Mouse (Mus musculus): ENCODE results near the gene Psrc1.

DNA sequence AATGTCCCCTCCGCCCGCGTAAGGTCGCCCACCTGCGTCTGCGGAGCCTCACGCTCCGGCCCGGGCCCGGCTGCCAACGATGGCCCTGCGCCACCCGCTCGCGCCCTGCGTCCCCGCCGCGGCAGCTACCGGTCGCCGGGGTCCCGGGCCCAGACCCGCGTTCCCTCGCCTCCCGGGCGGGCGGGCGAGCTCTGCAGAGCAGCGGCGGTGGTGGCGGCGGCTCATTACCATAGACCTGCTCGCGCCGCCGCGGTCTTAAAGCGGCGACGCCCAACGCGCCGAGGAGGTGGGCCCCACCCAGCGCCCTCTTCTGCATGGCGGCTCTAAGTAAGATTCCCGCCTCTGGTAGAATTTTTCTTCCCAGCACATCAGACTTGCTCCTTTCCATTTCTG, 32.2 kb downstream of the Psrc1 start:
- TF ChIP-seq POLR2A (IDR thresholded peaks at IDR 0.05; ENCODE audit: insufficient read depth, low read depth, low read length) (no peak), CTCF (IDR thresholded peaks at IDR 0.05) (no peak)
